Mouse (Mus musculus): ENCODE measurements around the gene Plcg2.

DNA sequence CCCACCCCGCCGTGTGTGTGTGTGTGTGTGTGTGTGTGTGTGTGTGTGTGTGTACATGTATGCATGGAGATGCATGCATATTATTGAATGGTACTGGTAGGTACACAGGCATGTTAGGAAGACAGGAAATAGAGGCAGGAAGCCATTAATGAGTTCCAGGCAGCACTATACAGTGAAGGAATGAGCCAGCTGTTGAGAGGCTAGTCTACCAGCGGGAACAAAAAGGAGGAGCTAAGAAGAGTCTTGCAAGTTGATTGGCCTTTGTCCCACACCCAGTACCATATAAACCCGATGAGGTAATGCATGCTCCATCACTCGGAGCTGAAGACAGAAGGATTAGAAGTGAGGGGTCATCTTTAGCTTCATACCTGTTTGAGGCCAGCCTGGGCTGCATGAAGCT is 39.7 kb upstream of the Plcg2 start:
- TF ChIP-seq EP300 (optimal IDR thresholded peaks at IDR 0.05) (no peak), CTCF (IDR thresholded peaks at IDR 0.05; ENCODE audit: low read depth) (no peak)

Measured in stomach, postnatal 0 days (tissue).